Mouse (Mus musculus) megakaryocyte, embryonic 14.5 days (primary cell): Measurements from ENCODE around the gene Rrp36.

Source experiments
- FLI1 ChIP-seq: IDR thresholded peaks from 2 replicates; pipeline ENCODE4 v1.6.1; 2012; ENCODE audit warnings: low read length, inconsistent platforms, mixed read lengths
- GATA1 ChIP-seq: IDR thresholded peaks from 3 replicates; pipeline ENCODE4 v1.6.1; 2012; ENCODE audit warnings: mixed read lengths, low read length, inconsistent platforms, borderline replicate concordance

- TF ChIP-seq FLI1 (no peak), GATA1 (no peak)
Measured at GRCm38 (mm10) chr17:46667712-46668111, 6.4 kb downstream of the Rrp36 start.
